Mouse (Mus musculus): ENCODE results near the gene Spin2f. TPM values are rescaled to one million over a fixed set of nuclear protein-coding genes. Genes with fewer than 3 reads are reported as not detected.

Spin2f gene
- not detected for polyA plus RNA-seq (2017; shearing (Covaris generic))

DNA sequence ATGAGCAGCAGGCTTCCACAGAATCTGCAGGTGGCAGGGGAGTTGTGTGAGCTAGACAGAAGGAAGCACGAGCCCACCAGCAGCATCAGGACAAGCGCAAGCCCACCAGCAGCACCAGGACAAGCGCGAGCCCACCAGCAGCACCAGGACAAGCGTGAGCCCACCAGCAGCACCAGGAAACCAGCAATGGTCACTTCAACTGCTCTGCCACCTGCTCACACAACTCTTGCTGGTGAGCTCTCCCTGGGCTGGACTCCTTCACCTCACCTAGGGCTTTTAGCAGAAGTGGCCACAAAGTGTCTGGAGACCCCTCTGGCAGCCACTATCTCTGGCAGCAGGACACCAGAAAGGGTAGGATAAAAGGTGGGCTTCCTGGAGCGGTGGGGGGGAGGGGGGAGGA is at the start of gene Spin2f:
Gene Spin2f, plus strand, starts transcription at position 301 of the 400 bp plus-strand sequence.

Other genes starting within 250 kb of the Spin2f start
- gene Btbd35f29, start 136.2 kb upstream of the Spin2f start, polyA plus RNA-seq (2017; shearing (Covaris generic)) = not detected
- gene Btbd35f26, start 82.6 kb downstream of the Spin2f start, polyA plus RNA-seq (2017; shearing (Covaris generic)) = not detected
- not detected for gene Btbd35f19, start 130.0 kb downstream of the Spin2f start, polyA plus RNA-seq (2017; shearing (Covaris generic))